Mouse (Mus musculus): Measurements from ENCODE around the gene Bmpr2.
"Not testable (repeated sequence)": the region's sequence is repeated elsewhere in the genome, so short reads cannot be mapped to it uniquely, and the experiment has no call there.

The Bmpr2 gene

GRCm38 (mm10) chr1:59763164-59763768 lies at the start of gene Bmpr2:
Gene Bmpr2 (plus strand): TSS chr1:59763400.
- in situ Hi-C loops (cut with MboI; ENCODE audit: unreplicated experiment in 2 of 2), result no loop called here

GRCm38 (mm10) chr1:59719900-59720299 lies 43.3 kb upstream of the Bmpr2 start:
- in situ Hi-C loops (cut with MboI; ENCODE audit: unreplicated experiment in 2 of 2), result loop anchor here (25.0 kb wide), 2 partner anchors 392 to 1242 kb away; no protein-coding TSS in a partner anchor

DNA sequence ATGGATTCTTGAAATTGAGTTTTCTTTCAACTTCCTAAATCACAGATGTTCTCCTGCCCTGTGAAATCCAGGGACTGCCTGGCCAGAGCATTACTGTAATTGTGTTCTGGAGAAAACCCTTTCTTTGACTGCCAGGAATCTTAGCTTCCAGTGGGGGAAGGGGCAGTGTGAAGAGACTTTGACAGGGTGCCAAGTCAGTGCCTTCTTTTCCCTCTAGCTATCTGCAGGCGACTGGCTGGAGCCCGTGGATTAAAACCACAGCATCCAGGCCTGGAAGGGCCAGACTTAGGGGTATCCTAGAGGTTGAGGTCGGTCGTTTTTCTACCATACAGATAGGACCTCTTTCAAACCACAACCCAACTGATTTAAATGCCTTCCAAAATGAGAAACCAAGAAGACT lies 37.5 kb upstream of the Bmpr2 start:
- in situ Hi-C loops (cut with MboI; ENCODE audit: unreplicated experiment in 2 of 2), result no loop called here

DNA sequence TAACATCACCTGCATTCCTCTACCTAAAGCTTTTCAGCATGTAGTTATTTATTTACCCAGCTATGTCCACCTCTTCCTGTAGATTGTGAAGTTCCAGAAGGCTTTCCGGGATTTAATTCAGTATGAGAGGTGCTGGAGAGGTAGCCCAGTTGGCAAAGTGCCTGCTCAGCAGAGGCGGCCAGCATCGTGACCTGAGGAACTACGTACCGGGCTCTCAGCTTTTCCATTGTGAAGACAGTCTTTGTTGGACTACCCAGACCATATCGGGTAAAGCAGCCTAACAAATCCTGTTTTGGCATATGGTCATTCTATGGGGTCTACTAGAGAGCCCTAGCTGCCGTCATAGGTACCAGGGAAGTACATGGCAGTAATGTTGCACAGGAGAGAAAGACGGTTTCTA lies 33.1 kb upstream of the Bmpr2 start:
- in situ Hi-C loops (cut with MboI; ENCODE audit: unreplicated experiment in 2 of 2), result no loop called here

GRCm38 (mm10) chr1:59730737-59731136 lies 32.5 kb upstream of the Bmpr2 start:
- in situ Hi-C loops (cut with MboI; ENCODE audit: unreplicated experiment in 2 of 2), result no loop called here

DNA sequence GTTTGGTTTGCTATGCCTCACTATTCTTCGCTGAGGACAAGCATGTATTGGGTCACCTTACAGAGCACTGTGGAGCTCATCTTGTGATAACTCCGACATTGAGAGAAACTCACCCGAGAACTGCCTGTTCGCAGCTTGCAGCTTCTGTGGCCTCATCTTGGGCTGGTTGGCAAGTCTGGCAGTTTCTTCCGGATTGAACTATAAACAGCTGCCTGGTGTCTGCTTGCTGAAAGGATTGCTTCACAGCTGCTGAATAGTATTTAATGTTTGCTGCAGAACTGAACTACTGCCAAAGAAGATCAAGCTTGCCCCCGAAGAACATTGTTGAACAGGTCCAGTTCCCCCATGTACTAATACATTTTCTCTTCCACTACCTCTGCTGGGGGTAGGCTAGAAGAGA lies 29.1 kb upstream of the Bmpr2 start:
- in situ Hi-C loops (cut with MboI; ENCODE audit: unreplicated experiment in 2 of 2), result no loop called here

- in situ Hi-C loops (cut with MboI; ENCODE audit: unreplicated experiment in 2 of 2), result no loop called here
Observed at GRCm38 (mm10) chr1:59738768-59739414, 24.3 kb upstream of the Bmpr2 start.

DNA sequence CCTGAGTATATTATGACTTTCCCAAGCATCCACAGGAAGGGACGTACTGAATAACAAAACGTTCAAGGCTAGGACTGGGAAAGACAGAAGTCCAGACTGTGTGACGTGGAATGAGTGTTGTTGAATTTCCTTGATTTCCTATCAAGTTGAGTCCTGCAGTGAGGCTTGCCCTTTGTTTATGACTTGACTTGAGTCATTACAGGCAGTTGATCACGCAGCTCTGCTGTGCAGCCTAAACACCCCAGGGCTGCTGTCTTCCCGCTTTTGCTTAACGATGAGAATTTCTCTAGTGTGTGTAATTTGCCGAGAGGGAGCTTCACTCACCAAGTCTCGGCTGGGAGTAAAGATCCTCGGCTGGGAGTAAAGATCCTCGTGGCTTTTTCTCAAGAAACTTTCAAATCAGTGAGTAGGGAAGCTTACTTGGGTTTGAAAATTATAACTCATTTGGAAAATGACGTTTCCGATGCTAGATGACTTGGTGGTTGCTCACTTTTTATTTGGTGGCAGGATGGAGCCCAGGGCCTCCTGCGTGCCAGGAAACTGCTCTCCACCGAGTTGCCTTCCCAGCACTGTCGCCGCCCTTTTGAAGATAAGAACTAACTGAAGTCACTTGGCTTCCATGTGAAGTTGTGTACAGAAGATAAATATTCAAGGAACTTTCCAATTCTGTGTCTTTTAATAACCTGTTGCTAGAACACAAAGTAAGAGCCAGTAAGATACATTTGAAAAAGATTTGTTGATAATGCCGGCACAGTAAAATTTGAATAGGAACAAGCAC lies 23.4 kb upstream of the Bmpr2 start:
- in situ Hi-C loops (cut with MboI; ENCODE audit: unreplicated experiment in 2 of 2), result no loop called here

- in situ Hi-C loops (cut with MboI; ENCODE audit: unreplicated experiment in 2 of 2), result no loop called here
Observed at GRCm38 (mm10) chr1:59749047-59749446, 14.2 kb upstream of the Bmpr2 start.

- in situ Hi-C loops (cut with MboI; ENCODE audit: unreplicated experiment in 2 of 2), result not testable (repeated sequence)
Observed at GRCm38 (mm10) chr1:59749724-59750123, 13.5 kb upstream of the Bmpr2 start.

GRCm38 (mm10) chr1:59755298-59755697 lies 7.9 kb upstream of the Bmpr2 start:
- in situ Hi-C loops (cut with MboI; ENCODE audit: unreplicated experiment in 2 of 2), result loop anchor here (5.0 kb wide), 1 partner anchor 457 kb away; no protein-coding TSS in a partner anchor

GRCm38 (mm10) chr1:59758325-59758724 lies 4.9 kb upstream of the Bmpr2 start:
- in situ Hi-C loops (cut with MboI; ENCODE audit: unreplicated experiment in 2 of 2), result loop anchor here (5.0 kb wide), 1 partner anchor 454 kb away; no protein-coding TSS in a partner anchor

DNA sequence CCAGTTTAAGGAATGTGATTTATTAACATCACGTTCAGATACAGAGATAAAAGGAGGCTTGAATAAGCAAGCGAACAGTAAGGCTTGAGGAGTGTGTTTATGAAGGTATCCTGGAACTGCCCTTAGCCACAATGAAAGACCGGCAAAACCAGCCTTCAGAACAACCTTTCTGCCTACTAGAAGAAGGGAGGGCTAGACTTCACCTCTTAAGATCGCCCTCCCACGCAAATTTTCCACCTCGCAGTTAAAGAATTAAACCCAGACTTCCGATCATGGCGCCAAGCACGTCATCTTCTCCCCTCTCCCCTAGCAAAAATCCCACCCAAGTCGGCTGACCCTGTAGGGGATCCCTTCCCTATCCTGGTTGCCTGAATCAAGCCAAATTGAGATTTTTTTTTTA lies 992 bp upstream of the Bmpr2 start:
- in situ Hi-C loops (cut with MboI; ENCODE audit: unreplicated experiment in 2 of 2), result no loop called here

DNA sequence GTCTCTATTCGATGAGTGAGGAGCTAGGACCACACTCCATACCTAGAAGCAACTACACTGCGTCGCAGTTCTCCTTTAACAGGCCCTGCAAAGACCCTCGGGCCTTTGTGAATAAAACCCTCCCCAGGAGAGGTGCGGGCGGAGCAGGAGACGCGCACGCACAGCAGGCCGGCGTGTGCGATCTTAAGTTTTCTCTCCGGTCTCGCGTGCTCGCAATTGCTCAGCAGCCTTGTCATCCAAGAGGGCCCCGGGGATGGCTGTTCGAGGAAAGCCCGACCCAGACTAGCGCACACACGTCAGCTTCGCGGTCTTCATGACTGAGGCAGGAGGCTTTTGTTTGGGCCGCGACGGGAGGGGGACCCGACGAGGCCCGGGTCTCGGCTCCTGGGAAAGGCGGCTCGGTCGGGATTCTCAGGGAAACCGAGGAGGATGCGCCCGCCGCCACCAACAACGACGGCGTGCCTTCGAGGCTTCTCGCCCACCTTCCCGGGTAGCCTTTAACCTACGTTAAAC lies 493 bp upstream of the Bmpr2 start:
- in situ Hi-C loops (cut with MboI; ENCODE audit: unreplicated experiment in 2 of 2), result no loop called here

DNA sequence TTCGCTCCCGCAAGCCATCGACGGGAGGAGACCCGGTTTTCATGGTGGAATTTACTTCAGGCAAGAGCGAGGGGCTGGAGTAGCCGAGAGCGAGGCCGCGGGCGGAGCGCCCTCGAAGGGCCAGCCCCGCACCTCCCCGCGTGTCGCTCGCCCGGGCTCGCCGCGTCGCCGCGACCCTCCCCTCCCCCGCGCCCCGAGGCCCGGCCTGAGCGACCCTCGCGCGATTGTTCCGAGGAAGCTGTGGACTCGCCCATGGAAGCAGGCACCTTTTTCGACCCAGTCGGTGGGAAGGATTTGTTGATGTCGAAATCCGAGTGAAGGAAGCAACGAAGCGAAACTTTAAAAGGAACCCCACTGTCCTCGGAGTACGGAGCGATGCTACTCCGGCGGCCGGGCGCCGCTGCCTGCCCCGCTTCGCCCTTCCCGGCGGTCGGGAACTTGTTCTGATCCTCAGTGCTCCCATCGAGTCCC lies 616 bp downstream of the Bmpr2 start:
- in situ Hi-C loops (cut with MboI; ENCODE audit: unreplicated experiment in 2 of 2), result no loop called here

DNA sequence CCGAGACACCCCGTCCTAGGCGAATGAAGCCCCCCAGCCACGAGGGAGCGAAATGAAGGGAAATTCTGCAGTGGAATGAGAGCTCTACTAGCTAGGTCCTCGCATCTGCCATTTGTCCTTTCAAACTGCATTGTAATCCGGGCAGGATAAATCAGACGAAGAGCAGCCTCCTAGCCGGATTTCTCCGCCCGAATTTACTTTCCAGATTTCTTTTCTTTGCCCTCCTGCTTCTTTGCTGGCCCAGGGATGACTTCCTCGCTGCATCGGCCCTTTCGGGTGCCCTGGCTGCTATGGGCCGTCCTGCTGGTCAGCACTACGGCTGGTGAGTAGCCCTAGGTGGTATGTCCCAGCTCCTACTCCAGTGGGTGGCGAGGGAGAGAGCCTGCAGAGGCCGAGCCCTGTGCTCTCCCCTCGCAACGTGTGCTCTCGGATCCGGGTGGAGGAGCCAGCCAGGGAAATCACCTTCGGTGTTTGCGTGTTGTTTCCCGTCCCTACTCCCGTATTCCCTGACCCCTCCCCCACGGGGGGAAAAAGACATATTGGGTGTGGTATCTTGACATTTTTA lies 1.3 kb downstream of the Bmpr2 start:
- in situ Hi-C loops (cut with MboI; ENCODE audit: unreplicated experiment in 2 of 2), result no loop called here

- in situ Hi-C loops (cut with MboI; ENCODE audit: unreplicated experiment in 2 of 2), result no loop called here
Observed at GRCm38 (mm10) chr1:59765279-59765678, 2.1 kb downstream of the Bmpr2 start.

DNA sequence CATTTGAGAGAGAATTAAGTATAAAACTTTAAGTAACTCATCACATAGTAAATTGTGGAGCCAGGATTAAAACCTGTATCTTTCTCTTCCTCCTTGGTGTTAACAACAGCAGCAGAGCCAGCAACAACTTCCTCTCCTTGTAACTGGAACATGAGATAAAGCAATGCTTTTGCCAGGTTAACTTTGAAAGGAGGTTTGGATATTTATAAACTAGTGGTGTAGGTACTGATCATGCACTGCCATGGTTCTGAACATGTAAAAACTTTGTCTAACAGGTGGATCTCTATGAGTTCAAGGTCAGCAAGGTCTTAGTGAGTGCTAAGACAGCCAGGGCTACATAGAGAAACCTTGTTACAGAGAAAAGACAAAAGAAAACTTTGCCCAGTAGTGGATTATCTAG lies 3.4 kb downstream of the Bmpr2 start:
- in situ Hi-C loops (cut with MboI; ENCODE audit: unreplicated experiment in 2 of 2), result no loop called here

GRCm38 (mm10) chr1:59771871-59772270 lies 8.7 kb downstream of the Bmpr2 start:
- in situ Hi-C loops (cut with MboI; ENCODE audit: unreplicated experiment in 2 of 2), result no loop called here

GRCm38 (mm10) chr1:59781080-59781479 lies 17.9 kb downstream of the Bmpr2 start:
- in situ Hi-C loops (cut with MboI; ENCODE audit: unreplicated experiment in 2 of 2), result no loop called here

- in situ Hi-C loops (cut with MboI; ENCODE audit: unreplicated experiment in 2 of 2), result no loop called here
Observed at GRCm38 (mm10) chr1:59788975-59789374, 25.8 kb downstream of the Bmpr2 start.
